Mouse (Mus musculus) heart, embryonic 13.5 days (tissue): ENCODE data around the gene Rnaseh2c. TPM values are rescaled to one million over a fixed set of nuclear protein-coding genes. Genes with fewer than 3 reads are reported as not detected.

Experiments used
- ATAC-seq: fragments of 200-750 bp; cut with Nextera tagmentation; 2 replicates; pipeline ENCODE4 v1.8.0; 2017; ENCODE audit warnings: moderate TSS enrichment; ENCODE audit not compliant: insufficient number of reproducible peaks, low FRiP score, low TSS enrichment; ENCODE audit errors: extremely low read depth
- H3K27ac ChIP-seq: fragments of 300-500 bp; sonication (generic); replicated peaks from 2 replicates; pipeline ENCODE4 v1.5.1; 2015; ENCODE audit warnings: moderate library complexity, mild to moderate bottlenecking, inconsistent platforms
- H3K27me3 ChIP-seq: fragments of 300-500 bp; sonication (generic); replicated peaks from 2 replicates; pipeline ENCODE4 v1.6.1; 2015; ENCODE audit warnings: mild to moderate bottlenecking, inconsistent platforms
- H3K36me3 ChIP-seq: fragments of 300-500 bp; sonication (generic); 2 replicates; pipeline ENCODE4 v1.6.1; 2015; ENCODE audit warnings: mild to moderate bottlenecking, inconsistent platforms
- H3K4me1 ChIP-seq: fragments of 300-500 bp; sonication (generic); 2 replicates; pipeline ENCODE4 v1.6.1; 2015; ENCODE audit warnings: inconsistent platforms
- H3K4me2 ChIP-seq: fragments of 300-500 bp; sonication (generic); 2 replicates; pipeline ENCODE4 v1.6.1; 2015; ENCODE audit warnings: inconsistent platforms, mild to moderate bottlenecking, moderate library complexity
- H3K4me3 ChIP-seq: fragments of 300-500 bp; sonication (generic); 2 replicates; pipeline ENCODE4 v1.5.1; 2015; ENCODE audit warnings: moderate library complexity, mild to moderate bottlenecking, inconsistent platforms
- H3K9ac ChIP-seq: fragments of 300-500 bp; sonication (generic); 2 replicates; pipeline ENCODE4 v1.6.1; 2015; ENCODE audit warnings: inconsistent platforms, mild to moderate bottlenecking, moderate library complexity
- H3K9me3 ChIP-seq: fragments of 300-500 bp; sonication (generic); 2 replicates; pipeline ENCODE4 v1.6.1; 2016; ENCODE audit warnings: inconsistent platforms
- WGBS: fragments of 180-500 bp; shearing (Covaris S2); methylation state at CpG from one replicate; pipeline ENCODE4 v1.1.7; 2015; ENCODE audit warnings: mixed read lengths; 5-methylcytosine and 5-hydroxymethylcytosine counted together
- polyA plus RNA-seq: library from polyadenylated mRNA; unstranded; fragments of >200 nt; fragmentation: Nextera tagmentation; extraction: Ambion mirVana; gene quantifications from 2 replicates; pipeline ENCODE4 v1.2.1, GENCODE M21; 2015

Rnaseh2c gene
- polyA plus RNA-seq, 1 experiment from 2014 or later = 109 TPM

DNA sequence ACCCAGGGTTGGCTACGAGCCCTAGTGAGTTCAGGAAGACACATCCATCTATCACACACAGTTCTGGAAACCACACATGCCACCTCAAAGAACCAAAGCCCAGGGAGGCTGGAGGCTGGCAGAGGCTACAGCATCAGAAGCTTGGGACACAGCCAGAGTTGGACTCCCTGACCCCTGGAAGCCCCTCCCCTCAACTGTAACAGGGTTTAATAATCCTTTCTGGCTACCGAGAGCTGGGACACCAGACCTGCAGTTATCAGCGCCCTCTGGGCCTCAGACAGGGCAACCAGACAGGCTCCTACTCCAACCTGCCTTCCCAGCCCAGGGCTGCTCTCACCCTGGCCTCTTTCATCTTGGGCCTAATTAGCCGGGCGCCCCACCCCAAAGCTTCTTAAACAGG lies 35.4 kb upstream of the Rnaseh2c start:
- Histone ChIP-seq H3K9me3 (no peaks in the 10 kb centered on the region), H3K4me2 (peak overlapping the region; percentile 98; the same call in 1 of the 2 replicates), H3K27me3 (peaks cover 67% of the 10 kb centered on the region), H3K36me3 (peaks cover 19% of the 10 kb centered on the region), H3K4me1 (peaks cover 22% of the 10 kb centered on the region), H3K27ac (no peak overlapping the region), H3K9ac (peak overlapping the region; percentile 83; the same call in 1 of the 2 replicates), H3K4me3 (0 out of 2 replicates have a peak overlapping the region, but pooled peaks have one; percentile 67)
- no peak for ATAC-seq
- 63% methylated on average over 5 of the region's 5 CpGs for WGBS

DNA sequence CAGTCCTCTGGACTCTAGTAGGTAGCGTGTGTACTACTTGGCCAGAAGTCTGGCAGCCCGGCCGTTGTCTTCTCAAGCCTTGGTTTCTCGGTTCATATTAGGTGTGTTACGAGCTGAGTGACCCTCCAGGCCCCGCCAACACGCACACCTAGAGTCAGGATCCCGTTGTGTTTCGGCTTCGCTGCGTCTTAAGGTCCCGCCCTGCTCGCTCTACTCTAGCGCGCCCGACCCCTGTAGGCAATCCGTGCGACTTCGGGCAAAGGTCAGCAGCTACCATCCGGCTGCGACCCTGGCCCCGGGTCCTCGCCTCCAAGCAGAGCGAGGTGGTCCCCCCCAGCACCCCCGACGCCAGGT lies 34.5 kb upstream of the Rnaseh2c start:
- Histone ChIP-seq H3K27ac (peak overlapping the region; percentile 89), H3K4me3 (peak overlapping the region; percentile 67), H3K9me3 (no peaks in the 10 kb centered on the region), H3K36me3 (peaks cover 25% of the 10 kb centered on the region), H3K4me2 (peak overlapping the region; percentile 98), H3K9ac (peak overlapping the region; percentile 83), H3K27me3 (peaks cover 59% of the 10 kb centered on the region), H3K4me1 (peaks cover 21% of the 10 kb centered on the region)
- WGBS = 3% methylated on average over 26 of the region's 26 CpGs
- peak; percentile 6; the same call in 1 of the 2 replicates for ATAC-seq

DNA sequence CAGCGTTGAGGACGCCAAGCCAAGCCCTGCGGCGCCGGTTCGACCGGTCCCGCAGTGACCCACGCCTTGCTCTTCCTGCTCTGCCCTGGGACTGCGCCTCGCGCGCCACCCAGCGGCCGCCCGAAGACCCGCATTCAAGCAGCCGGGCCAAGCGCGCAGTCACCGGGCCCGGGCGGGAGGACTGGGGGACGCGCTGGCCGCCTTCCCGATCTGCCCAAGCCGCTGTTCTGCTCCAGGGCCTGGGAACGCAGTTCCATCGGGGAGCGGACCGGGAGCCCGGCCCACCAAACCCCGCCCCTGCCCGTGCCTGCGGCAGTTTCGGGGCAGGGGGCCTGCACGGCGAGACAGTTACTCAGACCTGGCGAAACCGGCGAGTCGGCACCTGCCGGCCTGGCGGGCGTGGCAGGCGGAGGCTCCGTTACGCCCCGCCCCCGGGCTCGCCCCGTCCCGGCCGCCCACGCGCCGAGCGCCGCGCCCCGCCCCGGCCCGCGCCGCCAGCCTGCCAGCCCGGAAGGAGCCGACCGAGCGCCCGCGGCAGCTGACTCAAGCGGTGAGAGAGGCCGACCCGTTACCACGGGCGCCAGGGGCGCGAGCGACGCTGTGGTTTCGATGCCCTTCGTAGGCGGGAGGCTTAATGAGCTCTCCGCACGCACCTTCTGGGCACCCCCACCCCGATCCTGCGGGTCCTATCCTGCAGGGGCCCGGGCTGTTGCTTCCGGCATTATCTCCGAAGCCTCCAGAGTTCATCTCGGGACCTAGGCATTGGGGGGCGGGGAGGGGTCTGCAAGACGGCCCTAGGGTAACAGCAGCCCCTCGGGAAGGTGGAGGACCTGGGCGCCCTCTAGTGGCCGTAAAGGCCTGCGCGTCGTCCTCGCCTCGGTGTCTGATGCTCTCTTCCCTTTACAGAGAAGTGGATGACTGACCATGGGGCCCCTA lies 33.9 kb upstream of the Rnaseh2c start, which contains the start of gene Ap5b1:
TSS of gene Ap5b1 (plus strand) at position 492 of the 936 bp plus-strand sequence.
- Histone ChIP-seq H3K36me3 (peaks cover 26% of the 10 kb centered on the region), H3K27ac (peak within 1 kb of the TSS; percentile 89), H3K9me3 (no peaks in the 10 kb centered on the region), H3K4me3 (peak within 1 kb of the TSS; percentile 67), H3K4me1 (peaks cover 21% of the 10 kb centered on the region), H3K4me2 (peak within 1 kb of the TSS; percentile 98), H3K27me3 (peaks cover 53% of the 10 kb centered on the region), H3K9ac (peak within 1 kb of the TSS; percentile 83)
- WGBS = under 1% methylated on average over 98 of the region's 102 CpGs
- ATAC-seq = peak; percentile 86

DNA sequence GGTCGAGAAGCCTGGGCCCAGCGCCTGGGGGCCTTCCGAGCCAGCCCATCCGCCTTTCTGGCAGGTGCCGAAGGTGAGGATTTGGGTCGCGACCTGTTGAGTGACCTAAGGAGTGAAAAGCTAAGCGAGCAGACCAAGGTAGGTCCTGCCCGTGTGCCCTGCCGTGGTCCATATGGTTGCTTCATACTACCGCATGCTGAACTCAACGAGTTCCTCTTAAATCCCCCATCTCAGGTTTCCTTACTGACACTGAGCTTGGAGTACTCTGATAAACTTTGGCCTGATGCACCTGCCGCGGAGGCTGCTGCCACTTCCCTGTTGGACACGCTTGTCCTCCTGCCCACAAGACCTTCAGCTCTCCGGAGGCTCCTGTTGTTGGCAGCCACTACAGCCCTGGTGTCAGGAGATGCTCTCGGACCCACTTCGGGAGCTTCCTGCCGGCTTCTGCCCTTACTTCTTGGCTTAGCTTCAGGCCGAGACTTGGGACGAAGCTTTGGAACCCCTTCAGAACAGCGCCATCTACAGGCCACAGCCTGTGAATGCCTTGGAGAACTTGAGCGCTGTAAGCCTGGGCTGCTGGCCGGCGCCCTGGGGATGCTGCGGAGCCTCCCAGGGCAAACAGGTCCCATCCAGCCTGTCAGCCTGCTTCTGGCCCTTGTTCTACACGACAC lies 33.1 kb upstream of the Rnaseh2c start:
- H3K27ac ChIP-seq = peak overlapping the region; percentile 89; the same call in 1 of the 2 replicates
- peak overlapping the region; percentile 67 for H3K4me3 ChIP-seq

DNA sequence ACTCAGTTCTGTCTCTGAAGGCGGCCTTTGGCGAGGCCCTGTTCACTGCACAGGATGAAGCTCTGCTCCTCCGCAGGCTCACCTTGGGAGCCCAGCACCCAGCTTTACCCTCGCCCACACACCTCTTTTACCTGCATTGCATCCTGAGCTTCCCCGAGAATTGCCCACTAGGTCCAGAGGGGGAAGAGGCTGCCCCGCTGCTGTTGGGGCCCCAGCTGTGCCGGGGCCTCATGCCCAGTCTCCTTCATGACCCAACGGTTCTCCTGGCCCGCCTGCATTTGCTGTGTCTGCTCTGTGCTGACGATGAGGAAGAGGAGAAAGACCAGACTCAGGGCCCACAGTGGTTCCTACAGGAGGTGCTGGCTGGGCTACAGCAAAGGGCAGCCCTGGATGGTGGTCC lies 32.2 kb upstream of the Rnaseh2c start:
- 82% methylated on average over 10 of the region's 10 CpGs for WGBS
- H3K4me2 ChIP-seq = no peak overlapping the region
- ATAC-seq = no peak

More for the DNA sequence above, 33.1 kb upstream of the Rnaseh2c start:
- H3K9ac ChIP-seq = peak overlapping the region; percentile 83
- no peak for ATAC-seq
- whole genome bisulfite sequencing = 8% methylated on average over 27 of the region's 27 CpGs
- no peaks in the 10 kb centered on the region for H3K9me3 ChIP-seq
- H3K4me2 ChIP-seq = peak overlapping the region; percentile 98
- H3K36me3 ChIP-seq = peaks cover 26% of the 10 kb centered on the region
- peaks cover 21% of the 10 kb centered on the region for H3K4me1 ChIP-seq
- H3K27me3 ChIP-seq = peaks cover 45% of the 10 kb centered on the region

DNA sequence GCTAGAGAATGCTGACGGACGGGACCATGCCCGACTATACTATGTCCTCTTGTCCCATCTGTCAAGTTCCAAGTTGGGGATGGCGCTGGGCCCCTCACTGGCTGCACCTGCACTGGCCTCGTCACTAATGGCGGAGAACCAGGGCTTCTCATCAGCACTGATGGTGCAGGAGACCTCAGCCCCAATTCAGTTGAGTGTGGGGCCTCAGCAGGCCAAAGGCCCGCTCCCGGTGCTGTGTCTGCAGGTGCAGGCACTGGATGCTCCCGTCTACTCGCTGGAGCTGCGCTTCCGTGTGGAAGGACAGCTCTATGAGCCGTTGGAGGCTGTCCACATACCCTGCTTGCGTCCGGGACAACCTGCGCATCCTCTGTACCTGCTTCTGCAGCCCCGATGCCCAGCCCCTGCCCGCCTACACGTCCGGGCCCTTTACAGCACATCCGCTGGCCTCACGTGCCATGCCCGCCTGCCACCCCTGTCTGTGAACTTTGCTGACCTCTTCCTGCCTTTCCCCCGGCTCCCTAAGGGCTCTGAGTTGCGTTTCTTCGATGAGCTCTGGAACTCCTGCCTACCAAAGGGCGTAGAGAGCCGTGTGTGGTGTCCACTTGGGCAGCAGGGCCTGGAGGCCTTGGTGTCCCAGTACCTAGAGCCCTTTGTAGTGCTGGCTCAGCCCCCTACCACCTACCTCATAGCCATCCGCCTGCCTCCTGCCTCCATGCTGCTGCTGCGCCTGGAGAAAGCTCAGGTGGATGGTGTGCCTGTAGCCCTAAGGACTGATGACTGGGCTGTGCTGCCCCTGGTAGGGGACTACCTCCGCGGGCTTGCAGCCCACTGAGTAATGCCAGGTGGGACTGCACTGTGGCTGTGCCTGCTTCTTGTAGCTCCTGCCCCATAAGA lies 31.1 kb upstream of the Rnaseh2c start:
- Histone ChIP-seq H3K27ac (no peak overlapping the region), H3K9ac (no peak overlapping the region), H3K27me3 (peaks cover 25% of the 10 kb centered on the region), H3K4me2 (no peak overlapping the region), H3K36me3 (peaks cover 26% of the 10 kb centered on the region), H3K4me1 (peaks cover 21% of the 10 kb centered on the region), H3K4me3 (no peak overlapping the region), H3K9me3 (no peaks in the 10 kb centered on the region)
- 87% methylated on average over 32 of the region's 32 CpGs for WGBS
- ATAC-seq = no peak

More for the DNA sequence above, 32.2 kb upstream of the Rnaseh2c start:
- Histone ChIP-seq H3K36me3 (peaks cover 26% of the 10 kb centered on the region), H3K4me1 (peaks cover 21% of the 10 kb centered on the region), H3K9me3 (no peaks in the 10 kb centered on the region), H3K9ac (peak overlapping the region; percentile 83; the same call in 1 of the 2 replicates), H3K27me3 (peaks cover 35% of the 10 kb centered on the region), H3K4me3 (no peak overlapping the region), H3K27ac (no peak overlapping the region)

DNA sequence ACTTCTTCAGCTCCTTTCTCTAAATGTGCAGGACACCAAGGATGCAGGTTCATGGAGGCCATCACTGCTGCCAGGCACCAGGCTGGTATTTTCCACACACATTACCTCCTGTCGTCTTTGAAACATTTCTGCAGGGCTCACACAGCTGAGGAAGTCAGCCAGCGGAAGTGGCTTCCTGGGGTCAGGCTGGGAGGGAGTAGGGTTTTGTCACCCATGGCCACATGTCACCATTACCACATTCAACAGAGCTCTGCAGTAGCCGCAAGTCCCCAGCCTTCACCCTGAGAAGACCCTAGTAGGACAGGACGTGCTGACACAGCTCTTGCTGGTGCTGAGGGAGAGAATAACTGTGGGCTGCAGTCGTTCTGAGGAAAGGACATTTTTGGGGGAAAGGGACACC lies 29.8 kb upstream of the Rnaseh2c start:
- H3K9ac ChIP-seq = no peak overlapping the region
- H3K9me3 ChIP-seq = no peaks in the 10 kb centered on the region
- H3K4me1 ChIP-seq = peaks cover 15% of the 10 kb centered on the region
- 59% methylated on average over 5 of the region's 5 CpGs for WGBS
- ATAC-seq = no peak
- no peak overlapping the region for H3K27ac ChIP-seq
- peaks cover 13% of the 10 kb centered on the region for H3K27me3 ChIP-seq
- H3K4me2 ChIP-seq = no peak overlapping the region
- H3K4me3 ChIP-seq = no peak overlapping the region
- peaks cover 26% of the 10 kb centered on the region for H3K36me3 ChIP-seq

DNA sequence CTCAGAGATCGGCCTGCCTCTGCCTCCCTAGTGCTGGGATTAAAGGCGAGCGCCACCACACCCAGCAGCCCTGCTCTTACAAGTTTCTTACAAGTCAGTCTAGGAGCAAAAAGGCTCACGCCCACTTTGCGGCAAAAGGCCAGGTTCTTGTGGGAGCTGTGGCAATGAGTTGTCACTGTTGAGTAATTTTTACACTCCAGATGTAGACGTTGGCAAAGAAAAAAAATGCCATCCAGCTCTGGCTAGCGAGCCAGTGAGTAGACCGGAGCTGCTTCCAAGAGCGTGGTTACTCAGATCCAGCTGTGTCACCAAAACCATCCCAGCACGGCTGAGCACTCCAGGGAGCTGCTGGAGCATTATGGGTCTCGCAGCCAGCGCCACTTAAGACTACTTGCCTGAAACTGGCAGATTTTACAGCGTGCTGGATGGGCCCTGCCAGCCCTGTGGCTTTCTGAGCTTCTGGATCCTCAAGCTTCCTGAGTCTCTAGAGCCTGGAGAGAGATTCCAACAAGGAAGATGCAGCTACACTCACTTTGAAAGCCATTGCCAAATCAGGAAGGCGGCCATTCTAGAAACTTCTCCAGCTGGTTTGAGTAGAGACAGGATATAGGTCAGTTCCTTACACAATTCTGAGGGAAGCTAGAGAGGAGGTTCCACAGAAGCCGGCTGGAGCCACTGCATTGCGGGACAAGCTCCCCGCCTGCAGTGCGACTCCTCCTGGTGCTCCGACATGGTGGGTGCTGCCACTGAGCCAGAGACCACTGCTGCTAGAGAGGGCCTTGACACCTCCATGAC lies 29.1 kb upstream of the Rnaseh2c start:
- no peak overlapping the region for H3K4me3 ChIP-seq
- H3K27me3 ChIP-seq = peaks cover 13% of the 10 kb centered on the region
- 81% methylated on average over 19 of the region's 19 CpGs for WGBS
- H3K4me1 ChIP-seq = peaks cover 10% of the 10 kb centered on the region
- no peak overlapping the region for H3K4me2 ChIP-seq
- H3K9ac ChIP-seq = no peak overlapping the region
- no peaks in the 10 kb centered on the region for H3K9me3 ChIP-seq
- no peak overlapping the region for H3K27ac ChIP-seq
- ATAC-seq = no peak
- peaks cover 26% of the 10 kb centered on the region for H3K36me3 ChIP-seq

DNA sequence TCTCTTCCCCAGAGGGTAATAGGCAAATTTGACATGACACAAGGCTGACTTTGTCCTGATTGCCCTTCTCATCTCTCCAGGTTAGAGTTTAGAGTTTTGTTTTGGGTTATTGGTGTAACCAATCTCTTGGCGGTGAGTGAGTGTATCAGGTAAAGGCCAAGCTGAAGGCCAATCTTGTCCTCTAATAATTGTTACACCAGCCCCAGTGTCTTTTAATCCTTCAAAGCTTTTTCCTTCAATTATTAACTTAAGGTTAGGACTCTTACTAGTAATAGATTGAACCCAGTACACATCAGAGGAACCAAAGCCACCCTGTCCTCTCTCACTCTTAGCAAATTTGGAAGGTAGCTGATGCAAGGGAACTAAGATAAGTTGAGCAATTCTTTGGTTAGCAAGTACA lies 26.3 kb upstream of the Rnaseh2c start:
- Histone ChIP-seq H3K4me1 (no peaks in the 10 kb centered on the region), H3K27ac (no peak overlapping the region), H3K9me3 (no peaks in the 10 kb centered on the region), H3K36me3 (peaks cover 15% of the 10 kb centered on the region), H3K27me3 (peaks cover 7% of the 10 kb centered on the region; the same call in 1 of the 2 replicates), H3K9ac (no peak overlapping the region), H3K4me2 (no peak overlapping the region), H3K4me3 (no peak overlapping the region)
- 87% methylated on average over 1 of the region's 1 CpGs for WGBS
- no peak for ATAC-seq

DNA sequence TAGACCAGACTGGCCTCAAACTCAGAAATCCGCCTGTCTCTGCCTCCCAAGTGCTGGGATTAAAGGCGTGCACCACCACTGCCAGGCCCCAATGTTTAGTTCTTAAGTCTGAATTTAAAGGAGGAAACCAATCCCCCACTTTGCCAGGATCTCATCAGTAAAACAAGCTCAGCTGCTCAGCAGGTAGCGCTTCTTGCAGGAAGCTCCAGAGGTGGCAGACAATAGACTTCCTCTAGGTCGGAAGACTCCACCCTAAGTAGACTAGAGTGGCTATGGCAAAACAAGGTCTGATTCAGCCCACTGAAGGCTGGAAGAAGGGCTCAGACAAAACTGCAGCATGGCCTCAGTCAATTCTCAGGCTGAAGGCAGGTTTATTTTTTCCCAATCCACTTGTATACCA lies 21.7 kb upstream of the Rnaseh2c start:
- Histone ChIP-seq H3K36me3 (no peaks in the 10 kb centered on the region), H3K9me3 (no peaks in the 10 kb centered on the region), H3K4me2 (no peak overlapping the region), H3K27me3 (peaks cover 18% of the 10 kb centered on the region), H3K27ac (no peak overlapping the region), H3K4me3 (no peak overlapping the region), H3K9ac (no peak overlapping the region), H3K4me1 (no peaks in the 10 kb centered on the region)
- no peak for ATAC-seq
- WGBS = 57% methylated on average over 4 of the region's 4 CpGs
